Mouse (Mus musculus): ENCODE measurements around the gene Slc25a40. TPM values are rescaled to one million over a fixed set of nuclear protein-coding genes. Genes with fewer than 3 reads are reported as not detected.

The Slc25a40 gene
- 11.2 and 11.7 TPM in 2 replicates for polyA plus RNA-seq (2015; fragmentation: Nextera tagmentation; extraction: Ambion mirVana)

DNA sequence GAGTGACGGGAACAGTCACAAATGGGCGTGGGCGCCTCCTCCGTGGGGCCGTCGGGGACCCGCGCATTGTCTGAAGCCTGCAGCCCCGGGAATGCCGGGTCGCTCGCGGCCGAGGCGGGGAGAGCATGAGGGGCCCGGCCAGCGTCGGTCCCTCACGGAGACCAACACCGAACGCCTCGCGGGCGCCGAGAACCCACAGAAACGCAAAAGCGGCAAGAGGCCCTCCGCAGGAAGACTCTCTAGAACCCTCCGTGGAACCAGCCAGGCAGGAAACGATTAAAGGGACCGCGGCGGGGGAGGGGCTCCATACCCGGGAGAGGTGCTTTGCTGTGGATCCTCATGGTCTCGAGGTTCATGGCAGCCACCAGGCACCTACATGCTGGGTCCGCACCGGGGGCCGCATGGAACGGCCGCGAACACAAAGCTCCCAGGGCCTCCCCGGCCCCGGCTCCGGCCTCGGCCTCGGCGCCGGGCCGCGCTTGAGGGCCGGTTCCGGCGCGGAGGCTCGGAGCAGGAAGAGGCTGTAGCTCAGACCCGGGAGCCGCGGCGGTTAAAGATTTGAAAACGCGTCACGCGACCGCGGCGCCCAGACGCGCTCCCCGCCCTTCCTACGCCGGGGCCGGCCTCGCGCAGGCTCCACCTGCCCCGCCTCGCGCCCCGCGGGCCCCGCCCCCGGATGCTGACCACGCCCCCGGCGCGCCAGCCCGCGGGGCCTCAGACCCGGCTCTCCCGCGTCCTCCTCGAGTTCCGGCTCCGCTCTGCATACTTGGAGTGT lies at the start of gene Slc25a40, which contains the start of gene Dbf4:
TSS of gene Slc25a40 (plus strand) at position 694 of the 775 bp plus-strand sequence.
TSS of gene Dbf4 (minus strand) at position 560 of the 775 bp plus-strand sequence.
- Histone ChIP-seq H3K27ac (peak within 1 kb of the TSS; percentile 87), H3K36me3 (peaks cover 11% of the 10 kb centered on the region; the same call in 1 of the 2 replicates), H3K9ac (peak within 1 kb of the TSS; percentile 87), H3K9me3 (replicated peaks) (no peaks in the 10 kb centered on the region), H3K4me1 (replicated peaks) (peaks cover 16% of the 10 kb centered on the region), H3K4me3 (peak within 1 kb of the TSS; percentile 88), H3K27me3 (no peaks in the 10 kb centered on the region), H3K4me2 (peak within 1 kb of the TSS; percentile 86)
- WGBS, result under 1% methylated on average over 82 of the region's 93 CpGs
- peak; percentile 96 for ATAC-seq (replicated peaks; ENCODE audit: insufficient number of reproducible peaks, insufficient read depth, low FRiP score, low read depth)

- H3K27me3 ChIP-seq, result 0 out of 2 replicates have a peak, but pooled peaks cover 6% of the 10 kb centered on the region
- no peaks in the 10 kb centered on the region for H3K9me3 ChIP-seq (replicated peaks)
- H3K4me1 ChIP-seq (replicated peaks), result no peaks in the 10 kb centered on the region
- H3K4me3 ChIP-seq, result no peak overlapping the region
- no peak for ATAC-seq (replicated peaks; ENCODE audit: insufficient number of reproducible peaks, insufficient read depth, low FRiP score, low read depth)
- no peak overlapping the region for H3K9ac ChIP-seq
- H3K27ac ChIP-seq, result no peak overlapping the region
- WGBS, result 79% methylated on average over 4 of the region's 4 CpGs
- H3K36me3 ChIP-seq, result no peaks in the 10 kb centered on the region
- no peak overlapping the region for H3K4me2 ChIP-seq
Observed at GRCm38 (mm10) chr5:8373415-8373814, 49.2 kb upstream of the Slc25a40 start.

DNA sequence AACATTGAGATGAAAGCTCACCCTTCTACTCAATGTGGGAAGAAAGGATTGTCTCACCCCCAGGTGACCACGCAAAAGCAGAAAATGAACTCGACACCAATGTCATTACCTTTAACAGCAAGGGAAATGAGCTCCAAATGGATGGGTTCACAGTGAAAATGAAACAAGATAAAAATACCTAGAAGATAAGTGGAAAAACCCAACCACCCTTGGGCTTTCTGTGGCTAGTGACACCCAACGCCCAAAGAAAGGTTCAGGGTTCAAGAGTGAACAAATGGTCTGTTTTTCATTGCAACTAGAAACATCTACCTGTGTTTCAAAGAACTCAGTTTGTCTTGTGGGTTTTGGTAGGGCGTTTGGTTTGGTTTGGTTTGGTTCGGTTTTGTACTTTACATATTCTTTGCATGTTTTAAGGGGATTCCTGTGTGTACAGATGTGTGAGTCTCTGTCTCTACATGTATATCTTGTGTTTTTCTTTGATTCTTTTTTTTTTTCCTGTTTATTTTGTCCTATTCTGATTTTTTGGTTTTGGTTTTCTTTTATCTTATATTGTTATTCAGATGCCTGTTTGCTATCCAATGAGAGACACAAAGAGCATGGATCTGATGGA lies 48.2 kb upstream of the Slc25a40 start:
- Histone ChIP-seq H3K9me3 (replicated peaks) (no peaks in the 10 kb centered on the region), H3K27me3 (no peaks in the 10 kb centered on the region), H3K36me3 (no peaks in the 10 kb centered on the region), H3K27ac (no peak overlapping the region), H3K4me1 (replicated peaks) (no peaks in the 10 kb centered on the region), H3K4me3 (no peak overlapping the region), H3K9ac (no peak overlapping the region), H3K4me2 (no peak overlapping the region)
- ATAC-seq (replicated peaks; ENCODE audit: insufficient number of reproducible peaks, insufficient read depth, low FRiP score, low read depth), result no peak
- 69% methylated on average over 5 of the region's 5 CpGs for WGBS

- Histone ChIP-seq H3K9ac (no peak overlapping the region), H3K27me3 (no peaks in the 10 kb centered on the region), H3K4me2 (no peak overlapping the region), H3K9me3 (replicated peaks) (no peaks in the 10 kb centered on the region), H3K4me1 (replicated peaks) (no peaks in the 10 kb centered on the region), H3K36me3 (peaks cover 13% of the 10 kb centered on the region), H3K4me3 (no peak overlapping the region), H3K27ac (no peak overlapping the region)
- ATAC-seq (replicated peaks; ENCODE audit: insufficient number of reproducible peaks, insufficient read depth, low FRiP score, low read depth), result no peak
- WGBS, result 72% methylated on average over 1 of the region's 1 CpGs
Observed at GRCm38 (mm10) chr5:8393891-8394583, 28.6 kb upstream of the Slc25a40 start.

- H3K4me1 ChIP-seq (replicated peaks), result no peaks in the 10 kb centered on the region
- no peak overlapping the region for H3K27ac ChIP-seq
- 93% methylated on average over 13 of the region's 13 CpGs for WGBS
- no peaks in the 10 kb centered on the region for H3K27me3 ChIP-seq
- H3K4me2 ChIP-seq, result no peak overlapping the region
- no peak overlapping the region for H3K9ac ChIP-seq
- no peak overlapping the region for H3K4me3 ChIP-seq
- ATAC-seq (replicated peaks; ENCODE audit: insufficient number of reproducible peaks, insufficient read depth, low FRiP score, low read depth), result no peak
- no peaks in the 10 kb centered on the region for H3K9me3 ChIP-seq (replicated peaks)
- H3K36me3 ChIP-seq, result peaks cover 33% of the 10 kb centered on the region
Observed at GRCm38 (mm10) chr5:8397587-8398249, 24.9 kb upstream of the Slc25a40 start.

DNA sequence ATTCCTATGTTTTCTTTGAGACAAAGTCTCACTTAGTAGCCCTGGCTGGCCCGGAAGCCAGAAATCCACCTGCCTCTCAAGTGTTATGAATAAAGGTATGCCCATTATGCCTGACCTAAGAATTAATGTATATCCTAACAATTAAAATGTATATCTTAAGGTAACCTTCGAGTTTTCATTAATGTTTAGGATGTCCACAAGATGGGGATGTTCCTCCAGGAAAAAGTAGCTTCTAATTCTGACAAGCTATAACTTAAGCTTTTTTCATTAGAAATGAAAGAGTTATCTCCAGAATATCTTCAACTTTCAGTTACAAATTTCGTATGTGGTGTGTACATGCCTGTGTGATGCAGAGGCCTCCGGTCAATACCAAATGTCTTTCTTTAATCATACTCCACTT lies 13.9 kb upstream of the Slc25a40 start:
- Histone ChIP-seq H3K27ac (no peak overlapping the region), H3K9ac (no peak overlapping the region), H3K27me3 (no peaks in the 10 kb centered on the region), H3K9me3 (replicated peaks) (no peaks in the 10 kb centered on the region), H3K36me3 (peaks cover 46% of the 10 kb centered on the region), H3K4me1 (replicated peaks) (no peaks in the 10 kb centered on the region), H3K4me3 (no peak overlapping the region), H3K4me2 (no peak overlapping the region)
- no peak for ATAC-seq (replicated peaks; ENCODE audit: insufficient number of reproducible peaks, insufficient read depth, low FRiP score, low read depth)
- 91% methylated on average over 4 of the region's 4 CpGs for WGBS

- no peaks in the 10 kb centered on the region for H3K27me3 ChIP-seq
- no peak for ATAC-seq (replicated peaks; ENCODE audit: insufficient number of reproducible peaks, insufficient read depth, low FRiP score, low read depth)
- H3K27ac ChIP-seq, result no peak overlapping the region
- no peak overlapping the region for H3K9ac ChIP-seq
- no peak overlapping the region for H3K4me3 ChIP-seq
- peaks cover 9% of the 10 kb centered on the region for H3K4me1 ChIP-seq (replicated peaks)
- no peak overlapping the region for H3K4me2 ChIP-seq
- WGBS, result 82% methylated on average over 3 of the region's 3 CpGs
- peaks cover 24% of the 10 kb centered on the region; the same call in 1 of the 2 replicates for H3K36me3 ChIP-seq
- H3K9me3 ChIP-seq (replicated peaks), result no peaks in the 10 kb centered on the region
Observed at GRCm38 (mm10) chr5:8416683-8417413, 5.8 kb upstream of the Slc25a40 start.

GRCm38 (mm10) chr5:8417443-8417842 lies 5.2 kb upstream of the Slc25a40 start:
- Histone ChIP-seq H3K9me3 (replicated peaks) (no peaks in the 10 kb centered on the region), H3K36me3 (peaks cover 22% of the 10 kb centered on the region; the same call in 1 of the 2 replicates), H3K4me3 (no peak overlapping the region), H3K4me2 (no peak overlapping the region), H3K4me1 (replicated peaks) (peaks cover 9% of the 10 kb centered on the region), H3K27me3 (no peaks in the 10 kb centered on the region), H3K27ac (no peak overlapping the region), H3K9ac (no peak overlapping the region)
- no peak for ATAC-seq (replicated peaks; ENCODE audit: insufficient number of reproducible peaks, insufficient read depth, low FRiP score, low read depth)
- WGBS, result 44% methylated on average over 1 of the region's 1 CpGs

DNA sequence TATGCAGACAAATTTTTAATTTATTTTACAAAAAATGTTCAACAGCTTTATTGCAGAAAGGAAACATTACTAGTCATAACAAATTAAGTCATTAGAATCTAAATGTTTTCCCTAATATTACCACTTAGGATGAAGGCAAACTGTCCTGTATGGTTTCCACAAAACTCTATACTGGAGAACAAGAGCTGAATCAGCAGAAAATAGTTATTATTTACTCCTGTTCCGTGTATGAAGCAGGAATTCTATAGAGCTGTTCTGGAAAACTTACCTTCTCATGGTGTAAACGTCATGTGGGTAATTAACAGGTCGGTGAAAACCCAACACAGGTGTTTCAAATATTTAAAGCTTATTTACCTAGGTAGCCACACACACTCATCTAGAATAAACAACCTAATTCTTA lies 1.2 kb upstream of the Slc25a40 start:
- H3K27ac ChIP-seq, result no peak overlapping the region

More for the DNA sequence above, 1.2 kb upstream of the Slc25a40 start:
- Histone ChIP-seq H3K4me3 (peak overlapping the region; percentile 88), H3K9me3 (replicated peaks) (no peaks in the 10 kb centered on the region), H3K36me3 (peaks cover 14% of the 10 kb centered on the region; the same call in 1 of the 2 replicates), H3K27me3 (no peaks in the 10 kb centered on the region), H3K4me2 (peak overlapping the region; percentile 86), H3K9ac (peak overlapping the region; percentile 87), H3K4me1 (replicated peaks) (peaks cover 16% of the 10 kb centered on the region)
- ATAC-seq (replicated peaks; ENCODE audit: insufficient number of reproducible peaks, insufficient read depth, low FRiP score, low read depth), result no peak
- WGBS, result 14% methylated on average over 3 of the region's 3 CpGs
